Mouse (Mus musculus) intestine, embryonic 14.5 days (tissue): ENCODE measurements around the gene Zbtb8os. TPM values are rescaled to one million over a fixed set of nuclear protein-coding genes. Genes with fewer than 3 reads are reported as not detected.

Source experiments
- ATAC-seq: fragments of 200-750 bp; cut with Nextera tagmentation; replicated peaks from 2 replicates; pipeline ENCODE4 v1.8.0; 2017; ENCODE audit warnings: low read depth, moderate number of reproducible peaks, moderate TSS enrichment, moderate library complexity; ENCODE audit not compliant: low FRiP score, low TSS enrichment
- DNase-seq: peaks from one replicate; pipeline ENCODE4 v3.0.0-alpha.2; 2018; ENCODE audit warnings: low spot score
- H3K27ac ChIP-seq: fragments of 300-500 bp; sonication (generic); 2 replicates; pipeline ENCODE4 v1.5.1; 2014; ENCODE audit warnings: low read depth, mild to moderate bottlenecking, control low read depth
- H3K27me3 ChIP-seq: fragments of 300-500 bp; sonication (generic); replicated peaks from 2 replicates; pipeline ENCODE4 v1.6.1; 2014; ENCODE audit warnings: low read length, control low read depth; ENCODE audit not compliant: control insufficient read depth, insufficient read depth
- H3K36me3 ChIP-seq: fragments of 300-500 bp; sonication (generic); 2 replicates; pipeline ENCODE4 v1.6.1; 2014; ENCODE audit warnings: low read length, control low read depth; ENCODE audit not compliant: control insufficient read depth, insufficient read depth
- H3K4me1 ChIP-seq: fragments of 300-500 bp; sonication (generic); replicated peaks from 2 replicates; pipeline ENCODE4 v1.6.1; 2014; ENCODE audit warnings: low read length, control low read depth, mixed read lengths; ENCODE audit not compliant: control insufficient read depth, insufficient read depth
- H3K4me2 ChIP-seq: fragments of 300-500 bp; sonication (generic); 2 replicates; pipeline ENCODE4 v1.6.1; 2014; ENCODE audit warnings: low read length
- H3K4me3 ChIP-seq: fragments of 300-500 bp; sonication (generic); 2 replicates; pipeline ENCODE4 v1.5.1; 2014; ENCODE audit warnings: low read depth, low read length, control low read depth, mixed read lengths
- H3K9ac ChIP-seq: fragments of 300-500 bp; sonication (generic); 2 replicates; pipeline ENCODE4 v1.6.1; 2014; ENCODE audit warnings: mild to moderate bottlenecking, low read length
- H3K9me3 ChIP-seq: fragments of 300-500 bp; sonication (generic); 2 replicates; pipeline ENCODE4 v1.6.1; 2016; ENCODE audit warnings: low read length, control low read depth; ENCODE audit not compliant: control insufficient read depth
- WGBS: fragments of 180-500 bp; shearing (Covaris S2); extraction: QIAGEN DNeasy Blood & Tissue Kit; methylation state at CpG from one replicate; pipeline ENCODE4 v1.1.7; 2014; 5-methylcytosine and 5-hydroxymethylcytosine counted together
- polyA plus RNA-seq: library from polyadenylated mRNA; unstranded; fragments of >200 nt; fragmentation: Nextera tagmentation; extraction: Ambion mirVana; gene quantifications from 2 replicates; pipeline ENCODE4 v1.2.1, GENCODE M21; 2014

Zbtb8os gene
- polyA plus RNA-seq, 1 experiment from 2014 or later: 51.3 TPM

- 83% methylated on average over 5 of the region's 5 CpGs for WGBS
- H3K27ac ChIP-seq: no peak overlapping the region
- DNase-seq: no peak
- H3K36me3 ChIP-seq: peaks cover 14% of the 10 kb centered on the region
- no peaks in the 10 kb centered on the region for H3K9me3 ChIP-seq
- H3K4me1 ChIP-seq: 0 out of 2 replicates have a peak, but pooled peaks cover 3% of the 10 kb centered on the region
- no peak overlapping the region for H3K4me3 ChIP-seq
- no peak overlapping the region for H3K9ac ChIP-seq
- no peaks in the 10 kb centered on the region for H3K27me3 ChIP-seq
- no peak for ATAC-seq
- H3K4me2 ChIP-seq: no peak overlapping the region
Observed at GRCm38 (mm10) chr4:129362771-129363170, 27.3 kb downstream of the Zbtb8os start.

- no peak for DNase-seq
- Histone ChIP-seq H3K9me3 (no peaks in the 10 kb centered on the region), H3K27me3 (no peaks in the 10 kb centered on the region), H3K36me3 (peaks cover 14% of the 10 kb centered on the region), H3K9ac (no peak overlapping the region), H3K27ac (no peak overlapping the region), H3K4me1 (0 out of 2 replicates have a peak, but pooled peaks cover 3% of the 10 kb centered on the region), H3K4me3 (no peak overlapping the region), H3K4me2 (no peak overlapping the region)
- no peak for ATAC-seq
- 93% methylated on average over 9 of the region's 9 CpGs for WGBS
Observed at GRCm38 (mm10) chr4:129363463-129363862, 28.0 kb downstream of the Zbtb8os start.

- Histone ChIP-seq H3K36me3 (peaks cover 14% of the 10 kb centered on the region), H3K27ac (no peak overlapping the region), H3K4me3 (no peak overlapping the region), H3K9me3 (no peaks in the 10 kb centered on the region), H3K9ac (no peak overlapping the region), H3K4me2 (no peak overlapping the region), H3K27me3 (no peaks in the 10 kb centered on the region), H3K4me1 (0 out of 2 replicates have a peak, but pooled peaks cover 3% of the 10 kb centered on the region)
- whole genome bisulfite sequencing: 82% methylated on average over 3 of the region's 3 CpGs
- no peak for ATAC-seq
- DNase-seq: no peak
Observed at GRCm38 (mm10) chr4:129364379-129364778, 28.9 kb downstream of the Zbtb8os start.

GRCm38 (mm10) chr4:129365224-129365623 lies 29.7 kb downstream of the Zbtb8os start:
- H3K36me3 ChIP-seq: peaks cover 6% of the 10 kb centered on the region
- whole genome bisulfite sequencing: 79% methylated on average over 5 of the region's 5 CpGs
- H3K4me1 ChIP-seq: 0 out of 2 replicates have a peak, but pooled peaks cover 3% of the 10 kb centered on the region
- H3K9ac ChIP-seq: no peak overlapping the region
- DNase-seq (no peak), ATAC-seq (no peak)
- no peak overlapping the region for H3K4me2 ChIP-seq
- no peaks in the 10 kb centered on the region for H3K27me3 ChIP-seq
- no peaks in the 10 kb centered on the region for H3K9me3 ChIP-seq
- no peak overlapping the region for H3K4me3 ChIP-seq
- no peak overlapping the region for H3K27ac ChIP-seq

- DNase-seq: no peak
- Histone ChIP-seq H3K4me2 (no peak overlapping the region), H3K4me3 (no peak overlapping the region), H3K27me3 (0 out of 2 replicates have a peak, but pooled peaks cover 2% of the 10 kb centered on the region), H3K36me3 (no peaks in the 10 kb centered on the region), H3K9me3 (no peaks in the 10 kb centered on the region), H3K27ac (no peak overlapping the region), H3K4me1 (peaks cover 7% of the 10 kb centered on the region), H3K9ac (no peak overlapping the region)
- 91% methylated on average over 3 of the region's 3 CpGs for WGBS
- no peak for ATAC-seq
Observed at GRCm38 (mm10) chr4:129371391-129371790, 35.9 kb downstream of the Zbtb8os start.

GRCm38 (mm10) chr4:129373202-129373976 lies 37.9 kb downstream of the Zbtb8os start:
- WGBS: 42% methylated on average over 8 of the region's 8 CpGs
- Histone ChIP-seq H3K36me3 (no peaks in the 10 kb centered on the region), H3K27me3 (0 out of 2 replicates have a peak, but pooled peaks cover 4% of the 10 kb centered on the region), H3K27ac (no peak overlapping the region), H3K9ac (no peak overlapping the region), H3K4me1 (peaks cover 9% of the 10 kb centered on the region), H3K4me2 (no peak overlapping the region), H3K9me3 (no peaks in the 10 kb centered on the region), H3K4me3 (no peak overlapping the region)
- ATAC-seq (no peak), DNase-seq (no peak)

- Histone ChIP-seq H3K4me1 (peaks cover 9% of the 10 kb centered on the region), H3K4me2 (no peak overlapping the region), H3K27me3 (0 out of 2 replicates have a peak, but pooled peaks cover 9% of the 10 kb centered on the region), H3K27ac (no peak overlapping the region), H3K4me3 (no peak overlapping the region), H3K9ac (no peak overlapping the region), H3K9me3 (no peaks in the 10 kb centered on the region), H3K36me3 (no peaks in the 10 kb centered on the region)
- 53% methylated on average over 11 of the region's 11 CpGs for WGBS
- DNase-seq (no peak), ATAC-seq (no peak)
Observed at GRCm38 (mm10) chr4:129374219-129374755, 38.8 kb downstream of the Zbtb8os start.

GRCm38 (mm10) chr4:129375000-129375399 lies 39.5 kb downstream of the Zbtb8os start:
- H3K27me3 ChIP-seq: 0 out of 2 replicates have a peak, but pooled peaks cover 9% of the 10 kb centered on the region

More at GRCm38 (mm10) chr4:129375000-129375399, 39.5 kb downstream of the Zbtb8os start:
- H3K9ac ChIP-seq: no peak overlapping the region
- no peak overlapping the region for H3K27ac ChIP-seq
- 39% methylated on average over 6 of the region's 6 CpGs for WGBS
- DNase-seq (no peak), ATAC-seq (no peak)
- H3K9me3 ChIP-seq: no peaks in the 10 kb centered on the region
- no peak overlapping the region for H3K4me3 ChIP-seq
- H3K36me3 ChIP-seq: no peaks in the 10 kb centered on the region
- H3K4me1 ChIP-seq: peaks cover 9% of the 10 kb centered on the region
- no peak overlapping the region for H3K4me2 ChIP-seq
